In genomic region chr17:88817601-88818000, GRCm38 (mm10) we compare ENCODE assay signal across 19 mouse cellular contexts. TPM values are rescaled to one million over a fixed set of nuclear protein-coding genes. Genes with fewer than 3 reads are reported as not detected.
DNase-seq lines count a peak whose midpoint lies in the region; ATAC-seq and TF ChIP-seq lines count a peak whose summit lies in the region.
"Had no signal": no experiment of that assay in that cellular context is flagged by ENCODE, and none has a peak within 500 bp of the region (broad histone marks: within the 10 kb centered on the region; RNA-seq: fewer than 3 reads in every experiment).

No protein-coding gene starts in this region.

- no peaks in the 10 kb centered on the region for H3K9me3 ChIP-seq in forebrain, embryonic 14.5 days (replicated peaks; ENCODE audit: control insufficient read depth, low read length)
- no peaks in the 10 kb centered on the region for H3K9me3 ChIP-seq in forebrain, embryonic 11.5 days (ENCODE audit: control insufficient read depth, low read length)
- no peaks in the 10 kb centered on the region for H3K9me3 ChIP-seq in limb, embryonic 14.5 days (ENCODE audit: control insufficient read depth, low read length)
- H3K9me3 ChIP-seq in limb, embryonic 10.5 days (replicated peaks): no peaks in the 10 kb centered on the region
- H3K9me3 ChIP-seq in midbrain, postnatal 0 days (ENCODE audit: low read length): no peaks in the 10 kb centered on the region
- H3K9me3 ChIP-seq: limb, embryonic 12.5 days; liver, embryonic 15.5 days had no signal

- no peaks in the 10 kb centered on the region for H3K4me1 ChIP-seq in forebrain, embryonic 14.5 days (ENCODE audit: control insufficient read depth, insufficient read depth, low read length)
- no peaks in the 10 kb centered on the region for H3K4me1 ChIP-seq in forebrain, embryonic 11.5 days (replicated peaks; ENCODE audit: control insufficient read depth, insufficient read depth, low read length)
- no peaks in the 10 kb centered on the region for H3K4me1 ChIP-seq in limb, embryonic 14.5 days (ENCODE audit: control insufficient read depth, insufficient read depth, low read length)
- H3K4me1 ChIP-seq in limb, embryonic 10.5 days: no peaks in the 10 kb centered on the region
- peaks cover 5% of the 10 kb centered on the region; the same call in 1 of the 2 replicates for H3K4me1 ChIP-seq in midbrain, postnatal 0 days (ENCODE audit: insufficient read depth, low read length)
- H3K4me1 ChIP-seq: limb, embryonic 12.5 days; liver, embryonic 15.5 days had no signal

- no peak overlapping the region for H3K9ac ChIP-seq in forebrain, embryonic 14.5 days (ENCODE audit: low read length)
- H3K9ac ChIP-seq in forebrain, embryonic 11.5 days (ENCODE audit: low read length): no peak overlapping the region
- no peak overlapping the region for H3K9ac ChIP-seq in limb, embryonic 14.5 days (ENCODE audit: low read depth, low read length, severe bottlenecking)
- no peak overlapping the region for H3K9ac ChIP-seq in midbrain, postnatal 0 days (replicated peaks; ENCODE audit: low read length, poor library complexity, severe bottlenecking)
- H3K9ac ChIP-seq: hindbrain, embryonic 14.5 days; limb, embryonic 12.5 days; liver, embryonic 15.5 days had no signal

- no peaks in the 10 kb centered on the region for H3K36me3 ChIP-seq in forebrain, embryonic 14.5 days (ENCODE audit: control insufficient read depth, insufficient read depth, low read length)
- H3K36me3 ChIP-seq in forebrain, embryonic 11.5 days (ENCODE audit: control insufficient read depth, insufficient read depth, low read length): no peaks in the 10 kb centered on the region
- H3K36me3 ChIP-seq in limb, embryonic 14.5 days (ENCODE audit: control insufficient read depth, insufficient read depth, low read length): no peaks in the 10 kb centered on the region
- no peaks in the 10 kb centered on the region for H3K36me3 ChIP-seq in limb, embryonic 10.5 days
- H3K36me3 ChIP-seq in midbrain, postnatal 0 days (ENCODE audit: insufficient read depth, low read length): no peaks in the 10 kb centered on the region
- H3K36me3 ChIP-seq: limb, embryonic 12.5 days; liver, embryonic 15.5 days had no signal

- no peak overlapping the region for H3K4me3 ChIP-seq in forebrain, embryonic 14.5 days (ENCODE audit: low read depth, low read length)
- no peak overlapping the region for H3K4me3 ChIP-seq in forebrain, embryonic 11.5 days (ENCODE audit: low read depth, low read length)
- no peak overlapping the region for H3K4me3 ChIP-seq in limb, embryonic 14.5 days (replicated peaks; ENCODE audit: low read length)
- H3K4me3 ChIP-seq in limb, embryonic 10.5 days: no peak overlapping the region
- no peak overlapping the region for H3K4me3 ChIP-seq in midbrain, postnatal 0 days (ENCODE audit: low read depth, low read length)
- H3K4me3 ChIP-seq: limb, embryonic 12.5 days; liver, embryonic 15.5 days had no signal

- ATAC-seq in forebrain, embryonic 14.5 days: no peak
- no peak for ATAC-seq in forebrain, embryonic 11.5 days (replicated peaks; ENCODE audit: low FRiP score)
- ATAC-seq in limb, embryonic 14.5 days (ENCODE audit: low FRiP score, low read depth): no peak
- ATAC-seq in midbrain, postnatal 0 days (ENCODE audit: low FRiP score): no peak

- WGBS in forebrain, embryonic 14.5 days: 38% methylated on average over 2 of the region's 2 CpGs
- 65% methylated on average over 2 of the region's 2 CpGs for WGBS in forebrain, embryonic 11.5 days
- 21% methylated on average over 2 of the region's 2 CpGs for WGBS in limb, embryonic 14.5 days
- WGBS in limb, embryonic 10.5 days: 77% methylated on average over 2 of the region's 2 CpGs
- WGBS in midbrain, postnatal 0 days: 3% methylated on average over 2 of the region's 2 CpGs

- H3K27ac ChIP-seq in forebrain, embryonic 14.5 days (ENCODE audit: low read depth, low read length): no peak overlapping the region
- H3K27ac ChIP-seq in forebrain, embryonic 11.5 days (ENCODE audit: low read depth, low read length): no peak overlapping the region
- no peak overlapping the region for H3K27ac ChIP-seq in limb, embryonic 14.5 days (replicated peaks; ENCODE audit: low read depth, low read length)
- H3K27ac ChIP-seq in limb, embryonic 10.5 days: no peak overlapping the region
- H3K27ac ChIP-seq in midbrain, postnatal 0 days (ENCODE audit: low read depth, low read length): no peak overlapping the region
- H3K27ac ChIP-seq: hindbrain, embryonic 14.5 days; limb, embryonic 12.5 days; liver, embryonic 15.5 days had no signal

- H3K4me2 ChIP-seq in forebrain, embryonic 14.5 days (ENCODE audit: low read length): no peak overlapping the region
- H3K4me2 ChIP-seq in forebrain, embryonic 11.5 days (ENCODE audit: low read depth, low read length, severe bottlenecking): no peak overlapping the region
- H3K4me2 ChIP-seq in limb, embryonic 14.5 days (replicated peaks; ENCODE audit: low read depth, low read length, severe bottlenecking): no peak overlapping the region
- H3K4me2 ChIP-seq in midbrain, postnatal 0 days (ENCODE audit: low read depth, low read length, poor library complexity, severe bottlenecking): no peak overlapping the region
- H3K4me2 ChIP-seq: hindbrain, embryonic 14.5 days; limb, embryonic 12.5 days; liver, embryonic 15.5 days had no signal

- no peak for TF ChIP-seq CTCF in midbrain, postnatal 0 days (IDR thresholded peaks at IDR 0.05)

- DNase-seq in forebrain, embryonic 14.5 days (ENCODE audit: low spot score): peak; percentile 19
- no peak for DNase-seq in forebrain, embryonic 11.5 days (ENCODE audit: low spot score)
- peak; percentile 9 for DNase-seq in limb, embryonic 14.5 days (ENCODE audit: low spot score)
- no peak for DNase-seq in limb, embryonic 10.5 days (ENCODE audit: low spot score)
- DNase-seq in frontal cortex, postnatal 36 days (ENCODE audit: low spot score in 2 of 2): peak; percentile 6 to 53
- DNase-seq in midbrain, postnatal 0 days (ENCODE audit: low spot score): peak; percentile 24
- DNase-seq in thymus, adult 18-20 months: no peak
- DNase-seq in adrenal gland, postnatal 36 days: no peak
- DNase-seq: adrenal gland, postnatal 14 days; cerebellum, postnatal 36 days; gastrocnemius, postnatal 14 days; heart, postnatal 10 days; kidney, adult 18-20 months; kidney, postnatal 4 days; lung, postnatal 14 days; thymus, adult 2 months had no signal

- no peak for TF ChIP-seq POLR2A in limb, embryonic 14.5 days (IDR thresholded peaks at IDR 0.05; ENCODE audit: borderline replicate concordance, extremely low read depth, insufficient read depth, insufficient read length)

- no peaks in the 10 kb centered on the region for H3K27me3 ChIP-seq in forebrain, embryonic 14.5 days (replicated peaks; ENCODE audit: control insufficient read depth, insufficient read depth, low read length)
- H3K27me3 ChIP-seq in forebrain, embryonic 11.5 days (ENCODE audit: control insufficient read depth, insufficient read depth, low read length): no peaks in the 10 kb centered on the region
- H3K27me3 ChIP-seq in limb, embryonic 14.5 days (ENCODE audit: control insufficient read depth, insufficient read depth, low read length): no peaks in the 10 kb centered on the region
- no peaks in the 10 kb centered on the region for H3K27me3 ChIP-seq in limb, embryonic 10.5 days (ENCODE audit: low read depth, poor library complexity, severe bottlenecking)
- no peaks in the 10 kb centered on the region for H3K27me3 ChIP-seq in midbrain, postnatal 0 days (ENCODE audit: insufficient read depth, low read length)
- H3K27me3 ChIP-seq: limb, embryonic 12.5 days; liver, embryonic 15.5 days had no signal

RNA-seq across cellular contexts. Expression of gene Lhcgr, which starts 25.8 kb away (rescaled TPM):
- 0.79 and 1.3 TPM in 2 replicates for polyA plus RNA-seq in forebrain, embryonic 14.5 days (2014; fragmentation: Nextera tagmentation; extraction: Ambion mirVana)
- polyA plus RNA-seq in forebrain, embryonic 11.5 days (2014; fragmentation: Nextera tagmentation; extraction: Ambion mirVana): 0.16 and 0.20 TPM in 2 replicates
- 0.23 and 0.49 TPM in 2 replicates for polyA plus RNA-seq in limb, embryonic 14.5 days (2012; rRNA removed)
- 0.19 TPM in 2 replicates for polyA plus RNA-seq in limb, embryonic 14.5 days (2014; fragmentation: Nextera tagmentation; extraction: Ambion mirVana)
- 0.38 TPM in 1 of 2 replicates, not detected in the other for polyA plus RNA-seq in limb, embryonic 10.5 days (2016; fragmentation: Nextera tagmentation; extraction: Ambion mirVana)
- total RNA-seq in midbrain, postnatal 0 days (2014; rRNA removed): 0.88 and 1.1 TPM in 2 replicates
- polyA plus RNA-seq in midbrain, postnatal 0 days (2015; fragmentation: Nextera tagmentation; extraction: Ambion mirVana): 0.54 and 0.74 TPM in 2 replicates
- total RNA-seq in adrenal gland, postnatal 36 days (2021): not detected
- total RNA-seq: adrenal gland, postnatal 14 days; gastrocnemius, postnatal 14 days had no signal
- polyA plus RNA-seq: liver, embryonic 15.5 days had no signal

Comparison
In these comparisons a context has a peak if more than half of its experiments do, and no peak if none do; other contexts are left out.
1. DNase-seq: peak in forebrain, embryonic 14.5 days (single experiment), limb, embryonic 14.5 days (single experiment), frontal cortex, postnatal 36 days (2 of 2) and midbrain, postnatal 0 days (single experiment); none in forebrain, embryonic 11.5 days (single experiment), limb, embryonic 10.5 days (single experiment), thymus, adult 18-20 months (0 of 2) and adrenal gland, postnatal 36 days (0 of 2).